Mouse (Mus musculus) kidney, postnatal 0 days (tissue): ENCODE data around the gene Homer2. TPM values are rescaled to one million over a fixed set of nuclear protein-coding genes. Genes with fewer than 3 reads are reported as not detected.

Source experiments
- ATAC-seq: fragments of 200-750 bp; cut with Nextera tagmentation; replicated peaks from 2 replicates; pipeline ENCODE4 v1.8.0; 2017; ENCODE audit warnings: low read depth, moderate number of reproducible peaks, moderate TSS enrichment, moderate library complexity; ENCODE audit not compliant: low FRiP score
- DNase-seq: peaks from one replicate; pipeline ENCODE4 v3.0.0-alpha.2; 2016; ENCODE audit warnings: low spot score
- H3K27ac ChIP-seq: fragments of 300-500 bp; sonication (generic); 2 replicates; pipeline ENCODE4 v1.5.1; 2014; ENCODE audit warnings: mild to moderate bottlenecking
- H3K27me3 ChIP-seq: fragments of 300-500 bp; sonication (generic); 2 replicates; pipeline ENCODE4 v1.6.1; 2014; ENCODE audit warnings: low read length, mixed read lengths; ENCODE audit not compliant: insufficient read depth
- H3K36me3 ChIP-seq: fragments of 300-500 bp; sonication (generic); 2 replicates; pipeline ENCODE4 v1.6.1; 2014; ENCODE audit warnings: low read length, mixed read lengths; ENCODE audit not compliant: insufficient read depth
- H3K4me1 ChIP-seq: fragments of 300-500 bp; sonication (generic); replicated peaks from 2 replicates; pipeline ENCODE4 v1.6.1; 2014; ENCODE audit warnings: antibody characterized with exemption, low read length, mixed read lengths; ENCODE audit not compliant: insufficient read depth
- H3K4me2 ChIP-seq: fragments of 300-500 bp; sonication (generic); 2 replicates; pipeline ENCODE4 v1.6.1; 2014; ENCODE audit warnings: mild to moderate bottlenecking, low read length, moderate library complexity, mixed read lengths
- H3K4me3 ChIP-seq: fragments of 300-500 bp; sonication (generic); replicated peaks from 2 replicates; pipeline ENCODE4 v1.5.1; 2014; ENCODE audit warnings: low read depth, low read length
- H3K9ac ChIP-seq: fragments of 300-500 bp; sonication (generic); 2 replicates; pipeline ENCODE4 v1.6.1; 2014; ENCODE audit warnings: low read depth, low read length
- H3K9me3 ChIP-seq: fragments of 300-500 bp; sonication (generic); replicated peaks from 2 replicates; pipeline ENCODE4 v1.6.1; 2016; ENCODE audit warnings: low read length, inconsistent platforms, mixed read lengths
- CTCF ChIP-seq: IDR thresholded peaks from 2 replicates; pipeline ENCODE4 v1.5.1; 2016; ENCODE audit warnings: antibody characterized with exemption, low read depth, mild to moderate bottlenecking, moderate library complexity
- WGBS: fragments of 180-500 bp; shearing (Covaris S2); extraction: QIAGEN DNeasy Blood & Tissue Kit; methylation state at CpG from one replicate; pipeline ENCODE4 v1.1.7; 2014; 5-methylcytosine and 5-hydroxymethylcytosine counted together
- polyA plus RNA-seq: library from polyadenylated mRNA; unstranded; fragments of >200 nt; fragmentation: Nextera tagmentation; extraction: Ambion mirVana; gene quantifications from 2 replicates; pipeline ENCODE4 v1.2.1, GENCODE M21; 2015

Gene Homer2
- polyA plus RNA-seq, 1 experiment from 2014 or later = 8.4 TPM

- Histone ChIP-seq H3K9ac (no peak overlapping the region), H3K4me2 (no peak overlapping the region), H3K9me3 (no peaks in the 10 kb centered on the region), H3K4me1 (no peaks in the 10 kb centered on the region), H3K4me3 (no peak overlapping the region), H3K36me3 (no peaks in the 10 kb centered on the region), H3K27ac (no peak overlapping the region), H3K27me3 (no peaks in the 10 kb centered on the region)
- no peak for TF ChIP-seq CTCF
- no peak for ATAC-seq
- WGBS = 62% methylated on average over 7 of the region's 7 CpGs
- DNase-seq = no peak
These were observed 141.8 kb downstream of the Homer2 start for GRCm38 (mm10) chr7:81565381-81566055.

- no peak overlapping the region for H3K4me2 ChIP-seq
- TF ChIP-seq CTCF = no peak
- 71% methylated on average over 7 of the region's 7 CpGs for WGBS
- no peaks in the 10 kb centered on the region for H3K27me3 ChIP-seq
- H3K9me3 ChIP-seq = no peaks in the 10 kb centered on the region
- DNase-seq (no peak), ATAC-seq (no peak)
- no peak overlapping the region for H3K9ac ChIP-seq
- H3K4me3 ChIP-seq = no peak overlapping the region
- H3K27ac ChIP-seq = no peak overlapping the region
- H3K36me3 ChIP-seq = no peaks in the 10 kb centered on the region
- no peaks in the 10 kb centered on the region for H3K4me1 ChIP-seq
These were observed 142.6 kb downstream of the Homer2 start for GRCm38 (mm10) chr7:81564766-81565165.

GRCm38 (mm10) chr7:81563506-81564015 is 143.8 kb downstream of the Homer2 start:
- no peak for ATAC-seq
- Histone ChIP-seq H3K27me3 (no peaks in the 10 kb centered on the region), H3K4me3 (no peak overlapping the region), H3K9me3 (no peaks in the 10 kb centered on the region), H3K4me1 (no peaks in the 10 kb centered on the region), H3K36me3 (no peaks in the 10 kb centered on the region), H3K27ac (no peak overlapping the region), H3K9ac (no peak overlapping the region), H3K4me2 (no peak overlapping the region)
- WGBS = 75% methylated on average over 4 of the region's 4 CpGs
- no peak for DNase-seq
- no peak for TF ChIP-seq CTCF

GRCm38 (mm10) chr7:81561211-81561610 is 146.1 kb downstream of the Homer2 start:
- no peak for TF ChIP-seq CTCF
- Histone ChIP-seq H3K4me1 (no peaks in the 10 kb centered on the region), H3K4me2 (no peak overlapping the region), H3K4me3 (no peak overlapping the region), H3K36me3 (no peaks in the 10 kb centered on the region), H3K27ac (no peak overlapping the region), H3K9ac (no peak overlapping the region), H3K9me3 (no peaks in the 10 kb centered on the region), H3K27me3 (no peaks in the 10 kb centered on the region)
- 83% methylated on average over 5 of the region's 5 CpGs for WGBS
- DNase-seq = no peak
- no peak for ATAC-seq

GRCm38 (mm10) chr7:81560101-81561049 is 147.0 kb downstream of the Homer2 start:
- TF ChIP-seq CTCF = no peak
- Histone ChIP-seq H3K4me1 (no peaks in the 10 kb centered on the region), H3K36me3 (no peaks in the 10 kb centered on the region), H3K4me2 (no peak overlapping the region), H3K27ac (no peak overlapping the region), H3K9me3 (no peaks in the 10 kb centered on the region), H3K4me3 (no peak overlapping the region), H3K9ac (no peak overlapping the region), H3K27me3 (no peaks in the 10 kb centered on the region)
- WGBS = 63% methylated on average over 8 of the region's 8 CpGs
- ATAC-seq = no peak
- DNase-seq = no peak

- Histone ChIP-seq H3K9me3 (no peaks in the 10 kb centered on the region), H3K27ac (no peak overlapping the region), H3K4me1 (no peaks in the 10 kb centered on the region), H3K27me3 (no peaks in the 10 kb centered on the region), H3K4me3 (no peak overlapping the region), H3K36me3 (no peaks in the 10 kb centered on the region), H3K4me2 (no peak overlapping the region), H3K9ac (no peak overlapping the region)
- 83% methylated on average over 14 of the region's 14 CpGs for WGBS
- no peak for TF ChIP-seq CTCF
- no peak for ATAC-seq
- DNase-seq = no peak
These were observed 147.9 kb downstream of the Homer2 start for GRCm38 (mm10) chr7:81559231-81559980.
